Mouse (Mus musculus) gastrocnemius, adult 2 months (tissue): Measurements from ENCODE around the gene Cul9. TPM values are rescaled to one million over a fixed set of nuclear protein-coding genes. Genes with fewer than 3 reads are reported as not detected.
A peak's percentile ranks its signal among the peaks of the same experiment; 100 is the strongest.
"Not testable (repeated sequence)": the region's sequence is repeated elsewhere in the genome, so short reads cannot be mapped to it uniquely, and the experiment has no call there.

Experiments
- DNase-seq: peaks from one replicate; pipeline ENCODE4 v3.0.0; 2022
- H3K27ac ChIP-seq: fragments of 200-600 bp; 2 replicates; pipeline ENCODE4 v1.8.1; 2022; ENCODE audit warnings: mild to moderate bottlenecking
- H3K4me3 ChIP-seq: fragments of 200-600 bp; 2 replicates; pipeline ENCODE4 v1.8.1; 2022; ENCODE audit warnings: mild to moderate bottlenecking, moderate library complexity
- CTCF ChIP-seq: fragments of 200-600 bp; IDR thresholded peaks from 2 replicates; pipeline ENCODE4 v1.8.1; 2022; ENCODE audit warnings: antibody characterized with exemption, mild to moderate bottlenecking, moderate library complexity
- intact Hi-C: fragments of 180-260 bp; cut with DNase I; formaldehyde crosslinking; loops from one replicate; pipeline ENCODE4 v1.15.1; 2025
- total RNA-seq, 2 experiments: library from RNA; stranded (reverse); gene quantifications; 2 replicates each; pipeline ENCODE4 v1.2.3; 2021

The Cul9 gene
- total RNA-seq, 2 experiments from 2014 or later, result 13.8 to 15.5 TPM

GRCm38 (mm10) chr17:46571005-46571404, 24.8 kb upstream of the Cul9 start:
- peak overlapping the region; percentile 9; the same call in 1 of the 2 replicates for H3K4me3 ChIP-seq
- H3K27ac ChIP-seq, result peak overlapping the region; percentile 43
- TF ChIP-seq CTCF, result no peak
- intact Hi-C loops, result no loop called here
- no peak for DNase-seq

GRCm38 (mm10) chr17:46559146-46559545, 13.0 kb upstream of the Cul9 start:
- Histone ChIP-seq H3K27ac (no peak overlapping the region), H3K4me3 (no peak overlapping the region)
- no peak for TF ChIP-seq CTCF
- no peak for DNase-seq
- intact Hi-C loops, result loop anchor here (10.0 kb wide), 1 partner anchor 146 kb away; the partner anchor contains the start of gene Ppp2r5d

GRCm38 (mm10) chr17:46558151-46558550, 12.0 kb upstream of the Cul9 start:
- Histone ChIP-seq H3K4me3 (no peak overlapping the region), H3K27ac (no peak overlapping the region)
- no peak for DNase-seq
- TF ChIP-seq CTCF, result no peak
- intact Hi-C loops, result loop anchor here (10.0 kb wide), 1 partner anchor 147 kb away; the partner anchor contains the start of gene Ppp2r5d

GRCm38 (mm10) chr17:46557321-46557720, 11.1 kb upstream of the Cul9 start:
- intact Hi-C loops, result loop anchor here (10.0 kb wide), 1 partner anchor 147 kb away; the partner anchor contains the start of gene Ppp2r5d
- not testable (repeated sequence) for DNase-seq, H3K4me3 ChIP-seq
- H3K27ac ChIP-seq, result peak overlapping the region; percentile 98

- Histone ChIP-seq H3K4me3 (peak overlapping the region; percentile 98), H3K27ac (peak overlapping the region; percentile 98)
- DNase-seq, result peak; percentile 38
- intact Hi-C loops, result loop anchor here (10.0 kb wide), 1 partner anchor 148 kb away; the partner anchor contains the start of gene Ppp2r5d
- no peak for TF ChIP-seq CTCF
Measured at GRCm38 (mm10) chr17:46556584-46556945, 10.4 kb upstream of the Cul9 start.

GRCm38 (mm10) chr17:46555673-46556583, 9.7 kb upstream of the Cul9 start, which contains the start of gene Srf:
TSS of gene Srf (minus strand) at chr17:46556175.
- peak; percentile 72 for TF ChIP-seq CTCF
- H3K27ac ChIP-seq, result peak within 1 kb of the TSS; percentile 98
- intact Hi-C loops, result loop anchor here (10.0 kb wide), 1 partner anchor 149 kb away; the partner anchor contains the start of gene Ppp2r5d
- peak; percentile 97 for DNase-seq
- H3K4me3 ChIP-seq, result peak within 1 kb of the TSS; percentile 98

GRCm38 (mm10) chr17:46554977-46555672, 8.9 kb upstream of the Cul9 start:
- Histone ChIP-seq H3K27ac (peak overlapping the region; percentile 98), H3K4me3 (peak overlapping the region; percentile 98)
- DNase-seq, result no peak
- intact Hi-C loops, result loop anchor here (5.0 to 10.0 kb wide), 2 partner anchors 92 to 150 kb away; partner anchors contain the start of genes Klc4, Mrpl2 and Ppp2r5d
- TF ChIP-seq CTCF, result no peak

GRCm38 (mm10) chr17:46554646-46554976, 8.4 kb upstream of the Cul9 start:
- TF ChIP-seq CTCF, result no peak
- intact Hi-C loops, result loop anchor here (5.0 to 10.0 kb wide), 2 partner anchors 93 to 150 kb away; partner anchors contain the start of genes Klc4, Mrpl2 and Ppp2r5d
- peak; percentile 47 for DNase-seq

GRCm38 (mm10) chr17:46553926-46554325, 7.7 kb upstream of the Cul9 start:
- Histone ChIP-seq H3K27ac (peak overlapping the region; percentile 98), H3K4me3 (peak overlapping the region; percentile 98)
- DNase-seq, result no peak
- TF ChIP-seq CTCF, result no peak
- intact Hi-C loops, result loop anchor here (5.0 to 10.0 kb wide), 2 partner anchors 93 to 151 kb away; partner anchors contain the start of genes Klc4, Mrpl2 and Ppp2r5d

More at GRCm38 (mm10) chr17:46554646-46554976, 8.4 kb upstream of the Cul9 start:
- H3K27ac ChIP-seq, result peak overlapping the region; percentile 98
- H3K4me3 ChIP-seq, result peak overlapping the region; percentile 98

- intact Hi-C loops, result loop anchor here (5.0 to 10.0 kb wide), 2 partner anchors 94 to 151 kb away; partner anchors contain the start of genes Klc4, Mrpl2 and Ppp2r5d
- no peak for TF ChIP-seq CTCF
- peak; percentile 38 for DNase-seq
- H3K4me3 ChIP-seq, result peak overlapping the region; percentile 98
- H3K27ac ChIP-seq, result peak overlapping the region; percentile 98
Measured at GRCm38 (mm10) chr17:46553469-46553868, 7.3 kb upstream of the Cul9 start.

GRCm38 (mm10) chr17:46552841-46553423, 6.7 kb upstream of the Cul9 start:
- peak; percentile 97 for DNase-seq
- intact Hi-C loops, result loop anchor here (5.0 to 10.0 kb wide), 2 partner anchors 94 to 152 kb away; partner anchors contain the start of genes Klc4, Mrpl2 and Ppp2r5d
- Histone ChIP-seq H3K4me3 (peak overlapping the region; percentile 98), H3K27ac (peak overlapping the region; percentile 98)
- no peak for TF ChIP-seq CTCF

GRCm38 (mm10) chr17:46552151-46552550, 6.0 kb upstream of the Cul9 start:
- TF ChIP-seq CTCF, result no peak
- Histone ChIP-seq H3K4me3 (peak overlapping the region; percentile 54), H3K27ac (peak overlapping the region; percentile 98)
- no peak for DNase-seq
- intact Hi-C loops, result loop anchor here (5.0 to 10.0 kb wide), 2 partner anchors 95 to 153 kb away; partner anchors contain the start of genes Klc4, Mrpl2 and Ppp2r5d
